Mouse (Mus musculus) MEL (cell line): ENCODE results near the gene Lrrc20. TPM values are rescaled to one million over a fixed set of nuclear protein-coding genes. Genes with fewer than 3 reads are reported as not detected.

Source experiments
- DNase-seq: peaks from one replicate; pipeline ENCODE4 v3.0.0; 2011; ENCODE audit warnings: low read depth, low spot score
- H3K27ac ChIP-seq: 2 replicates; pipeline ENCODE4 v1.5.1; 2012; ENCODE audit warnings: low read depth, mild to moderate bottlenecking, control low read depth, low read length, moderate library complexity; ENCODE audit not compliant: control insufficient read depth
- H3K27me3 ChIP-seq, 2 experiments: fragments of 150-350 bp in 1 of 2; sonication (generic) in 1 of 2; 2 replicates each; pipeline ENCODE4 v1.6.1; 2012; ENCODE audit warnings: low read length in 2 of 2, mild to moderate bottlenecking in 2 of 2, improper control_type of control experiment in 1 of 2, moderate library complexity in 1 of 2; ENCODE audit not compliant: insufficient read depth in 2 of 2, control insufficient read depth in 1 of 2
- H3K36me3 ChIP-seq, 2 experiments: 2 replicates each; pipeline ENCODE4 v1.6.1; 2012 to 2014; ENCODE audit warnings: low read length in 2 of 2, improper control_type of control experiment in 1 of 2, inconsistent platforms in 1 of 2, mild to moderate bottlenecking in 1 of 2; ENCODE audit not compliant: insufficient read depth in 2 of 2, control insufficient read depth in 1 of 2
- H3K4me1 ChIP-seq, 2 experiments: fragments of 150-350 bp in 1 of 2; sonication (generic) in 1 of 2; 2 replicates each; pipeline ENCODE4 v1.6.1; 2012; ENCODE audit warnings: low read length in 2 of 2, improper control_type of control experiment in 1 of 2, mild to moderate bottlenecking in 1 of 2; ENCODE audit not compliant: insufficient read depth in 2 of 2, control insufficient read depth in 1 of 2
- H3K4me3 ChIP-seq, 2 experiments: fragments of 150-350 bp in 1 of 2; sonication (generic) in 1 of 2; 2 replicates each; pipeline ENCODE4 v1.5.1; 2012; ENCODE audit warnings: low read depth in 2 of 2, low read length in 2 of 2, mild to moderate bottlenecking in 2 of 2, moderate library complexity in 2 of 2, control low read depth in 1 of 2, improper control_type of control experiment in 1 of 2; ENCODE audit not compliant: control insufficient read depth in 1 of 2, insufficient read depth in 1 of 2
- H3K79me2 ChIP-seq: 2 replicates; pipeline ENCODE4 v1.6.1; 2012; ENCODE audit warnings: mild to moderate bottlenecking, low read length, moderate library complexity; ENCODE audit not compliant: control insufficient read depth, poor library complexity, insufficient read depth
- H3K9ac ChIP-seq: 2 replicates; pipeline ENCODE4 v1.6.1; 2012; ENCODE audit warnings: low read depth, mild to moderate bottlenecking, control low read depth, low read length, moderate library complexity; ENCODE audit not compliant: control insufficient read depth, poor library complexity, severe bottlenecking
- H3K9me3 ChIP-seq: fragments of 150-350 bp; sonication (generic); replicated peaks from 2 replicates; pipeline ENCODE4 v1.6.1; 2012; ENCODE audit warnings: mild to moderate bottlenecking, low read length, improper control_type of control experiment, moderate library complexity; ENCODE audit not compliant: insufficient read depth
- BHLHE40 ChIP-seq: IDR thresholded peaks from 2 replicates; pipeline ENCODE4 v1.6.1; 2012; ENCODE audit warnings: low read depth, mild to moderate bottlenecking, inconsistent platforms, low read length, improper control_type of control experiment, borderline replicate concordance
- CHD2 ChIP-seq: IDR thresholded peaks from 2 replicates; pipeline ENCODE4 v1.6.1; 2011; ENCODE audit warnings: low read length, improper control_type of control experiment
- E2F4 ChIP-seq: IDR thresholded peaks from 2 replicates; pipeline ENCODE4 v1.6.1; 2011; ENCODE audit warnings: low read depth, low read length, improper control_type of control experiment, borderline replicate concordance
- ETS1 ChIP-seq: IDR thresholded peaks from 2 replicates; pipeline ENCODE4 v1.6.1; 2012; ENCODE audit warnings: low read depth, mild to moderate bottlenecking, inconsistent platforms, low read length, improper control_type of control experiment, moderate library complexity
- GABPA ChIP-seq: IDR thresholded peaks from 2 replicates; pipeline ENCODE4 v1.6.1; 2012; ENCODE audit warnings: low read depth, mild to moderate bottlenecking, inconsistent platforms, low read length, improper control_type of control experiment, moderate library complexity
- KAT2A ChIP-seq: conservative IDR thresholded peaks from 2 replicates; pipeline ENCODE4 v1.6.1; 2012; ENCODE audit warnings: low read depth, low read length, improper control_type of control experiment, inconsistent platforms
- MAFK ChIP-seq: IDR thresholded peaks from 2 replicates; pipeline ENCODE4 v1.6.1; 2011; ENCODE audit warnings: low read depth, mild to moderate bottlenecking, low read length, improper control_type of control experiment, borderline replicate concordance
- MEF2A ChIP-seq: IDR thresholded peaks from 2 replicates; pipeline ENCODE4 v1.6.1; 2014; ENCODE audit warnings: low read depth, mild to moderate bottlenecking, inconsistent platforms, low read length, improper control_type of control experiment; ENCODE audit not compliant: poor library complexity, insufficient replicate concordance, severe bottlenecking; ENCODE audit errors: extremely low read depth
- MYB ChIP-seq: IDR thresholded peaks from 2 replicates; pipeline ENCODE4 v1.6.1; 2011; ENCODE audit warnings: mild to moderate bottlenecking, low read depth, low read length, improper control_type of control experiment
- NELFE ChIP-seq: IDR thresholded peaks from 2 replicates; pipeline ENCODE4 v1.6.1; 2011; ENCODE audit warnings: low read depth, low read length, improper control_type of control experiment
- RAD21 ChIP-seq: IDR thresholded peaks from 2 replicates; pipeline ENCODE4 v1.6.1; 2011; ENCODE audit warnings: mild to moderate bottlenecking, low read depth, low read length, improper control_type of control experiment
- RCOR1 ChIP-seq: IDR thresholded peaks from 2 replicates; pipeline ENCODE4 v1.6.1; 2012; ENCODE audit warnings: low read depth, mild to moderate bottlenecking, inconsistent platforms, low read length, improper control_type of control experiment
- TBP ChIP-seq: IDR thresholded peaks from 2 replicates; pipeline ENCODE4 v1.8.0; 2011; ENCODE audit warnings: low read depth, low read length, improper control_type of control experiment
- UBTF ChIP-seq: IDR thresholded peaks from 2 replicates; pipeline ENCODE4 v1.6.1; 2012; ENCODE audit warnings: low read depth, mild to moderate bottlenecking, inconsistent platforms, low read length, improper control_type of control experiment, moderate library complexity, borderline replicate concordance; ENCODE audit not compliant: insufficient read depth
- ZC3H11A ChIP-seq: IDR thresholded peaks from 2 replicates; pipeline ENCODE4 v1.6.1; 2012; ENCODE audit warnings: low read depth, mild to moderate bottlenecking, inconsistent platforms, low read length, improper control_type of control experiment
- ZMIZ1 ChIP-seq: IDR thresholded peaks from 2 replicates; pipeline ENCODE4 v1.6.1; 2012; ENCODE audit warnings: low read depth, mild to moderate bottlenecking, inconsistent platforms, low read length, improper control_type of control experiment, moderate library complexity
- polyA plus RNA-seq, 2 experiments: library from polyadenylated mRNA; stranded (reverse) in 1 of 2; unstranded in 1 of 2; fragments of >175 nt in 1 of 2; fragments of >200 nt in 1 of 2; gene quantifications; 2 replicates each; pipeline versions ENCODE4 v1.2.1 to v1.2.4; 2012; ENCODE audit warnings: low replicate concordance in 2 of 2, low read depth in 1 of 2; ENCODE audit not compliant: insufficient read length in 2 of 2, insufficient read depth in 1 of 2, missing spikeins in 1 of 2
- total RNA-seq: library from RNA; depleted of rRNA; stranded (reverse); fragments of 300-350 nt; gene quantifications from 2 replicates; pipeline ENCODE4 v1.2.3, GENCODE M21; 2012

Gene Lrrc20
- total and polyA plus RNA-seq, 3 experiments: 7.6 to 14.7 TPM; not detected in 1

GRCm38 (mm10) chr10:61563550-61563949 is 87.9 kb downstream of the Lrrc20 start:
- H3K9me3 ChIP-seq: no peaks in the 10 kb centered on the region
- DNase-seq: no peak
- TF ChIP-seq GABPA (no peak), KAT2A (no peak), BHLHE40 (no peak), MEF2A (no peak), MYB (no peak), MAFK (no peak), TBP (no peak)
- peaks cover 0 to 13% of the 10 kb centered on the region in 2 experiments; a peak in 3 of 4 replicates for H3K36me3 ChIP-seq
- no peaks in the 10 kb centered on the region for H3K27me3 ChIP-seq
- no peak overlapping the region for H3K9ac ChIP-seq
- H3K79me2 ChIP-seq: no peaks in the 10 kb centered on the region
- H3K4me3 ChIP-seq: no peak overlapping the region
- H3K27ac ChIP-seq: no peak overlapping the region
- peaks cover 9 to 15% of the 10 kb centered on the region in 2 experiments for H3K4me1 ChIP-seq

GRCm38 (mm10) chr10:61564408-61564807 is 88.8 kb downstream of the Lrrc20 start:
- TF ChIP-seq CHD2 (no peak), KAT2A (no peak), ZC3H11A (no peak), ZMIZ1 (no peak), ETS1 (no peak), RAD21 (no peak), E2F4 (no peak), UBTF (no peak), RCOR1 (no peak)
- H3K9me3 ChIP-seq: no peaks in the 10 kb centered on the region
- no peaks in the 10 kb centered on the region for H3K27me3 ChIP-seq
- DNase-seq: no peak
- peaks cover 0 to 4% of the 10 kb centered on the region in 2 experiments; a peak in 2 of 4 replicates for H3K36me3 ChIP-seq
- peaks cover 1 to 7% of the 10 kb centered on the region in 2 experiments for H3K4me1 ChIP-seq
- H3K9ac ChIP-seq: no peak overlapping the region
- no peak overlapping the region for H3K27ac ChIP-seq
- H3K79me2 ChIP-seq: no peaks in the 10 kb centered on the region
- H3K4me3 ChIP-seq: no peak overlapping the region

DNA sequence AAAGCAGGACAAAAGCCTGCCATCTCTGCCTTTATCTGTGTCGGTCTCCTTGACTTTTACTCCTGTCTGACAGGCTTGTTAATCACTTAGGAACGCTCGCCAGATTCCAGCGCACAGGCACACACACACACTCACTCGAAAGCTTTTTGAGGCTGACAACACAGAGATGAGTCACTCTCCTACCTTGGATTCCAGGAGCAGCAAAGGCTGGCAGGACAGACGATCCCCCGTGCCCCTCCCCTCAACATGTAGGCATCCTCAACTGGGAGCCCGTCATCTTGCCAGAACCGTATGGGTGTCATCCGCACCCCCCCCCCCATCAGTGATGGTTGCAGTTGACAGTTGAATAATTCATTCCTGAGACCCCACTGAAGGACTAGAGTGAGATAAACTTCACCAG is 94.6 kb downstream of the Lrrc20 start:
- no peaks in the 10 kb centered on the region for H3K27me3 ChIP-seq
- no peaks in the 10 kb centered on the region for H3K36me3 ChIP-seq
- H3K9ac ChIP-seq: no peak overlapping the region
- no peaks in the 10 kb centered on the region for H3K4me1 ChIP-seq
- no peak for DNase-seq
- TF ChIP-seq MYB (no peak), NELFE (no peak), RAD21 (no peak), ETS1 (no peak)
- H3K4me3 ChIP-seq: no peak overlapping the region
- H3K9me3 ChIP-seq: no peaks in the 10 kb centered on the region
- H3K79me2 ChIP-seq: no peaks in the 10 kb centered on the region
- H3K27ac ChIP-seq: no peak overlapping the region
